Mouse (Mus musculus) gastrocnemius, adult 2 months (tissue): ENCODE results near the gene Rap1b. TPM values are rescaled to one million over a fixed set of nuclear protein-coding genes. Genes with fewer than 3 reads are reported as not detected.

ENCODE experiments used
- DNase-seq: peaks from one replicate; pipeline ENCODE4 v3.0.0; 2022
- H3K27ac ChIP-seq: fragments of 200-600 bp; 2 replicates; pipeline ENCODE4 v1.8.1; 2022; ENCODE audit warnings: mild to moderate bottlenecking
- H3K4me3 ChIP-seq: fragments of 200-600 bp; 2 replicates; pipeline ENCODE4 v1.8.1; 2022; ENCODE audit warnings: mild to moderate bottlenecking, moderate library complexity
- CTCF ChIP-seq: fragments of 200-600 bp; IDR thresholded peaks from 2 replicates; pipeline ENCODE4 v1.8.1; 2022; ENCODE audit warnings: antibody characterized with exemption, mild to moderate bottlenecking, moderate library complexity
- intact Hi-C: fragments of 180-260 bp; cut with DNase I; formaldehyde crosslinking; loops from one replicate; pipeline ENCODE4 v1.15.1; 2025
- total RNA-seq, 2 experiments: library from RNA; stranded (reverse); gene quantifications; 2 replicates each; pipeline ENCODE4 v1.2.3; 2021

Rap1b gene
- total RNA-seq, 2 experiments from 2014 or later, result 18.6 to 26.4 TPM

GRCm38 (mm10) chr10:117829472-117830155 is 16.2 kb downstream of the Rap1b start:
- H3K27ac ChIP-seq, result no peak overlapping the region
- intact Hi-C loops, result no loop called here
- DNase-seq, result no peak
- no peak for TF ChIP-seq CTCF
- no peak overlapping the region for H3K4me3 ChIP-seq

GRCm38 (mm10) chr10:117829022-117829421 is 16.8 kb downstream of the Rap1b start:
- TF ChIP-seq CTCF, result no peak
- H3K27ac ChIP-seq, result no peak overlapping the region
- no peak for DNase-seq
- intact Hi-C loops, result no loop called here
- no peak overlapping the region for H3K4me3 ChIP-seq

DNA sequence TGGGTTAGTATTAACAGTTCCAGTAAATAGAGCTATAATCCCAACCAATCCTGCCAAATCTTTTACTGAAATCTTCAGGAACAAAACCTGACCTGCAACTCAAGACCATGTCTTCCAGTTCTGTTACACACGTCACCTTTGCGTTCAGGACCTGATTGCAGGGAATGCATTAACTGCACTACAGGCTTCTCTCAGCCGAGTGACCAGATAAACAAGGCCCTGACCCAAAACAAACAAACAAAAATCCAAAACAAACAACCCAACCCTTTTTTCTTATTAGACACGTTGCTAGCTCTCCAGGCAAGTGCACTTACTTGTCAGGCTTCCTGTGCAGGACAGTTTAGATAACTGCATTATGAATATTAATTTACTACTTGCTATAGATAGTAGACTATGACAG is 17.3 kb downstream of the Rap1b start:
- peak overlapping the region; percentile 32; the same call in 1 of the 2 replicates for H3K4me3 ChIP-seq
- H3K27ac ChIP-seq, result no peak overlapping the region
- DNase-seq, result no peak
- intact Hi-C loops, result no loop called here
- no peak for TF ChIP-seq CTCF

GRCm38 (mm10) chr10:117824647-117825046 is 21.2 kb downstream of the Rap1b start:
- intact Hi-C loops, result no loop called here
- Histone ChIP-seq H3K27ac (0 out of 2 replicates have a peak overlapping the region, but pooled peaks have one; percentile 13), H3K4me3 (no peak overlapping the region)
- no peak for TF ChIP-seq CTCF
- DNase-seq, result no peak

DNA sequence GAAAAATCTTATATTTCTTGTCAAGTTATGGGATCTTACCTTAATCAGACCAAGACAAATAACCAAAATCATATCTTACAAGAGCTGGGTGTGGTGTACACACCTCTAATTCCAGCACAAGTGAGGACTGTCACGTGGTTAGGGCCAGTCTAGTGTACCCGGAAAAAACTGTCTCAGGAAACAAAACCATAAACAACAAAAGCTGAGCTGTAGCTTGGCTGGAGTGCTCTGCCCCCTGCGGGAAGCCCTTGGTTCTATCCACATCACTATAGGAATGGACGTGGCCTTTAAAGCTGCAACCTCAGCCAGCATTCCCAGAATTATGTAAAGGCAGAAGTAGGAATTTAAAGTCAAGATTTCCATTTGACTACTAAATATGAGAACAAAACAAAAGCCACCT is 21.7 kb downstream of the Rap1b start:
- Histone ChIP-seq H3K27ac (0 out of 2 replicates have a peak overlapping the region, but pooled peaks have one; percentile 13), H3K4me3 (no peak overlapping the region)
- intact Hi-C loops, result no loop called here
- TF ChIP-seq CTCF, result peak; percentile 19; the same call in 1 of the 2 replicates
- DNase-seq, result no peak

DNA sequence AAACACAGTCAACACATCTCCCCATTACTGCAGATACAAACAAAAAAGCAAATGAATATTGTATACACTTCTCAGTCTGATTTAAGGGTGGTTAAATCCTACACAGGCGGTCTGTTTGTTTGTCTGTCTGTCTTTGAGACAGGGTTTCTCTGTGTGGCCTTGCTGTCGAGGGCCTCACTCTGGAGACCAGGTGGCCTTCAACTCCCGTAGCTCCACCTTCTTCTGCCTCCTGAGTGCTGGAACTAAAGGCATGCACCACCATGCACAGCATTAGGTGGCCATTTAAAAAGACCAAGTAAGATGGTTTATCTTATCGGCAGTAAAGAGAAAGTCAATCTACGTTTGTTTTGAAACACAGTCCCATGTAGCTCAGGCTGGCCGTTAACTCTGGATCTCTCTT is 22.5 kb downstream of the Rap1b start:
- no peak for DNase-seq
- TF ChIP-seq CTCF, result no peak
- no peak overlapping the region for H3K27ac ChIP-seq
- no peak overlapping the region for H3K4me3 ChIP-seq
- intact Hi-C loops, result no loop called here

DNA sequence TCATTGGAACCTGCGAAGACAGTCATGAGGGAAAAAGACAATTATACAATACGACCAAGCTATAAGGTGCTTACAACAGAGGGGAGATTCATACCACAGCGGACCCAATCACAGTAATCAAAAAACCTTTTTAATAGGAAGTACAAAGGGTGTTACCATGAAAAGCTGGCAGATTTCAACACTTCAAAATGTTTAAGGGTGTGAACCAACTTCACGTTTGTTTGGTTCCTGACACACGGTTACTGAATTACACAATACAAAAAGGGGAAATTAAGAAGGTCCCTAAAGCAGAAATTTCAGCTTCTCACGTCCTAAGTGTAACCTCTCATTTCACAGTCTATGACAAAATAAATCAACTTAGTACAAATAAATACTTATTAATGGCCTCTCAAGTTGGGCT is 27.2 kb downstream of the Rap1b start:
- DNase-seq, result no peak
- no peak overlapping the region for H3K4me3 ChIP-seq
- no peak overlapping the region for H3K27ac ChIP-seq
- intact Hi-C loops, result no loop called here
- TF ChIP-seq CTCF, result no peak

DNA sequence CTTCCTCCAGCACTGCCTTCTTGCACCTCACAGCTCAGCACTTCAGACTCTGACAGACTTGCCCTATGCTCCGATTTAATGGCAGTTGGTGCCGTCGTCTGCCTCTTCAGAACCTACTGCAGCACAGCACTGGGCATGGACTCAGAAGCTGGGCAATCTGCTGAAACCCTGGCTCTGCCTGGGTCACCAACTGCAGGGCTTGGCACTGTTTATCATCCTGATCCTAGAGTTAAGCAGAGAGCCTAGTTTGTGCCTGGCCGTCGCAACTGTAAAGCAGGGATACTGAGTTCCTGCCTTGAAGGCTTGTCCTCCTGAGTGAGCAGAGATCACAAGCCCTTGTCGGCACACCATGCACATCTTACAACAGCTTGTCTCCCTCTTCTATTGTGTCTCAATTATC is 29.1 kb downstream of the Rap1b start:
- intact Hi-C loops, result no loop called here
- no peak overlapping the region for H3K4me3 ChIP-seq
- TF ChIP-seq CTCF, result no peak
- H3K27ac ChIP-seq, result no peak overlapping the region
- no peak for DNase-seq

GRCm38 (mm10) chr10:117812501-117812900 is 33.3 kb downstream of the Rap1b start:
- intact Hi-C loops, result no loop called here
- no peak overlapping the region for H3K27ac ChIP-seq
- no peak overlapping the region for H3K4me3 ChIP-seq
- no peak for TF ChIP-seq CTCF
- no peak for DNase-seq

GRCm38 (mm10) chr10:117811555-117811954 is 34.3 kb downstream of the Rap1b start:
- intact Hi-C loops, result no loop called here
- Histone ChIP-seq H3K27ac (no peak overlapping the region), H3K4me3 (no peak overlapping the region)
- no peak for DNase-seq
- no peak for TF ChIP-seq CTCF

GRCm38 (mm10) chr10:117810506-117810905 is 35.3 kb downstream of the Rap1b start:
- H3K27ac ChIP-seq, result no peak overlapping the region
- no peak overlapping the region for H3K4me3 ChIP-seq
- no peak for DNase-seq
- no peak for TF ChIP-seq CTCF
- intact Hi-C loops, result no loop called here

DNA sequence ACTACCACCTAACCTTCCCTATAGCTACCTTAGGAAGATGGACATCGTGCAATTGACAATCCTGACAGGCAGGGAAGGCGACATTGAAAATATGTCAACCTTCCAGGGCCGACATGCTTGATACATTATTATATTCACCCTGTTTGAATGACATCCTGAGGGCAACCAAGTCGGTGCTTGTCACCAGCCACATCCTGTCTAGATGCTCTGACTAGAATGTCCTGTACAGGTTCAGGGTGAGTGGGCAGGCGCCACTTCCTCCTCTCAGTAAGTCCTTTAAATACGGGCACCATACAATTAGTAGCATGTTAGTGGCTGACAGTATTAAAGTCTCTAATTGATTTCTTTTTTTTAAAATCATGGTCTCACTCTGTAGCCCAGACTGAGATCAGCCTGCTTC is 37.8 kb downstream of the Rap1b start:
- intact Hi-C loops, result no loop called here
- no peak overlapping the region for H3K27ac ChIP-seq
- no peak for TF ChIP-seq CTCF
- no peak for DNase-seq
- H3K4me3 ChIP-seq, result no peak overlapping the region

GRCm38 (mm10) chr10:117805919-117806318 is 39.9 kb downstream of the Rap1b start:
- Histone ChIP-seq H3K27ac (no peak overlapping the region), H3K4me3 (no peak overlapping the region)
- intact Hi-C loops, result no loop called here
- no peak for DNase-seq
- TF ChIP-seq CTCF, result no peak
